Comparison of ENCODE assay signal across 14 mouse cellular contexts in the genomic region with DNA sequence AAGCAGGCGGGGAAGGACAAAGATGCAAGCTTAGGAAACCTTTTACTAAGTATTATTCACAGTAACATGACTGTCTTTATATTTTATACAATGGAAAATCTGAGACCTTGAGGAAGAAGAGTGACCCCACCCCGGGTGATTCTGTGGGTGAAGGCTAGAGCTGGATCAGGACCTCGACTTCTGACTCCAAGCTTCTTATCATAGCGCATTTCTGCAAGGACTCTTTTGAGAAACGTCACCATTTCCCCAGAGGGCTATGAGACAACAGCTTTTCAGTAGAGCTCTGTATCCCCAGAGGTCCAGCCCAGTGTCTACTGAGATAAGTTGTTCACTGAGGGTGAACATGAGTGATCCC.
DNase-seq lines count a peak whose midpoint lies in the region; ATAC-seq and TF ChIP-seq lines count a peak whose summit lies in the region.
"Had no signal": no experiment of that assay in that cellular context is flagged by ENCODE, and none has a peak within 500 bp of the region (broad histone marks: within the 10 kb centered on the region; RNA-seq: fewer than 3 reads in every experiment).

No protein-coding gene starts in this region.

- H3K9ac ChIP-seq in forebrain, embryonic 11.5 days (ENCODE audit: low read length), result no peak overlapping the region
- no peak overlapping the region for H3K9ac ChIP-seq in heart, embryonic 15.5 days
- no peak overlapping the region for H3K9ac ChIP-seq in heart, adult 2 months (ENCODE audit: low read depth, low read length)
- no peak overlapping the region for H3K9ac ChIP-seq in stomach, embryonic 14.5 days (replicated peaks; ENCODE audit: low read depth, low read length)
- H3K9ac ChIP-seq in stomach, postnatal 0 days (ENCODE audit: low read length), result no peak overlapping the region
- H3K9ac ChIP-seq: hindbrain, embryonic 12.5 days; midbrain, embryonic 12.5 days had no signal

- H3ac ChIP-seq in myocyte (ENCODE audit: control insufficient read depth, insufficient read length), result no peak overlapping the region

- no peaks in the 10 kb centered on the region for H3K79me2 ChIP-seq in heart, adult 2 months (replicated peaks; ENCODE audit: control insufficient read depth, insufficient read depth, low read length)
- H3K79me2 ChIP-seq in myocyte (ENCODE audit: control insufficient read depth, insufficient read depth), result no peaks in the 10 kb centered on the region

- H3K4me3 ChIP-seq in forebrain, embryonic 10.5 days, result no peak overlapping the region
- no peak overlapping the region for H3K4me3 ChIP-seq in forebrain, embryonic 11.5 days (ENCODE audit: low read depth, low read length)
- H3K4me3 ChIP-seq in heart, embryonic 15.5 days, result no peak overlapping the region
- H3K4me3 ChIP-seq in heart, adult 2 months, result no peak overlapping the region
- no peak overlapping the region for H3K4me3 ChIP-seq in stomach, embryonic 14.5 days (ENCODE audit: low read depth, low read length)
- no peak overlapping the region for H3K4me3 ChIP-seq in stomach, postnatal 0 days (ENCODE audit: low read depth, low read length)
- H3K4me3 ChIP-seq in myocyte, result no peak overlapping the region
- H3K4me3 ChIP-seq: erythroblast, embryonic 14.5 days; hindbrain, embryonic 12.5 days; midbrain, embryonic 12.5 days had no signal

- intact Hi-C loops in heart, adult 2 months (cut with DNase I), result no loop called here

- no peak for DNase-seq in forebrain, embryonic 10.5 days (ENCODE audit: extremely low spot score, low spot score)
- no peak for DNase-seq in forebrain, embryonic 11.5 days (ENCODE audit: low spot score)
- no peak for DNase-seq in heart, adult 2 months
- no peak for DNase-seq in stomach, postnatal 0 days (ENCODE audit: low spot score)
- no peak for DNase-seq in ovary, postnatal 10 days (ENCODE audit: low spot score)
- DNase-seq: B cell, adult 2 months; kidney, adult 8-10 months; lung, postnatal 10 days had no signal

- peak overlapping the region; percentile 88 for H3K27ac ChIP-seq in forebrain, embryonic 10.5 days
- H3K27ac ChIP-seq in forebrain, embryonic 11.5 days (ENCODE audit: low read depth, low read length), result no peak overlapping the region
- peak overlapping the region; percentile 80 for H3K27ac ChIP-seq in heart, embryonic 15.5 days
- no peak overlapping the region for H3K27ac ChIP-seq in heart, adult 2 months
- H3K27ac ChIP-seq in stomach, embryonic 14.5 days (ENCODE audit: low read length), result peak overlapping the region; percentile 90; the same call in 1 of the 2 replicates
- no peak overlapping the region for H3K27ac ChIP-seq in stomach, postnatal 0 days (replicated peaks)
- H3K27ac ChIP-seq: hindbrain, embryonic 12.5 days; midbrain, embryonic 12.5 days had no signal

- TF ChIP-seq POLR2A in heart, adult 2 months (IDR thresholded peaks at IDR 0.05; ENCODE audit: insufficient read depth, low read depth, low read length), result no peak
- TF ChIP-seq POLR2A in myocyte (IDR thresholded peaks at IDR 0.05; ENCODE audit: insufficient read length, low read depth), result no peak

- 83% methylated on average over 5 of the region's 5 CpGs for WGBS in forebrain, embryonic 10.5 days
- WGBS in forebrain, embryonic 11.5 days, result 75% methylated on average over 5 of the region's 5 CpGs
- 53% methylated on average over 5 of the region's 5 CpGs for WGBS in heart, embryonic 15.5 days
- WGBS in heart, adult 2 months, result 53% methylated on average over 5 of the region's 5 CpGs
- 69% methylated on average over 5 of the region's 5 CpGs for WGBS in stomach, embryonic 14.5 days
- WGBS in stomach, postnatal 0 days, result 57% methylated on average over 5 of the region's 5 CpGs

- no peak for ATAC-seq in forebrain, embryonic 11.5 days (replicated peaks; ENCODE audit: low FRiP score)
- ATAC-seq in heart, embryonic 15.5 days (replicated peaks; ENCODE audit: insufficient number of reproducible peaks, insufficient read depth, low FRiP score, low read depth), result no peak
- ATAC-seq in stomach, embryonic 14.5 days (ENCODE audit: insufficient number of reproducible peaks, insufficient read depth, low FRiP score, low read depth), result no peak
- no peak for ATAC-seq in stomach, postnatal 0 days (ENCODE audit: low FRiP score, low TSS enrichment)

- no peak for TF ChIP-seq CTCF in heart, adult 2 months (IDR thresholded peaks at IDR 0.05)
- no peak for TF ChIP-seq CTCF in stomach, postnatal 0 days (IDR thresholded peaks at IDR 0.05; ENCODE audit: low read depth)

- peaks cover 82% of the 10 kb centered on the region for H3K4me1 ChIP-seq in forebrain, embryonic 10.5 days
- peaks cover 14% of the 10 kb centered on the region for H3K4me1 ChIP-seq in forebrain, embryonic 11.5 days (replicated peaks; ENCODE audit: control insufficient read depth, insufficient read depth, low read length)
- H3K4me1 ChIP-seq in heart, embryonic 15.5 days (replicated peaks), result peaks cover 86% of the 10 kb centered on the region
- H3K4me1 ChIP-seq in heart, adult 2 months (ENCODE audit: control insufficient read depth, insufficient read depth, low read length), result peaks cover 11% of the 10 kb centered on the region
- peaks cover 45% of the 10 kb centered on the region for H3K4me1 ChIP-seq in stomach, embryonic 14.5 days (ENCODE audit: control insufficient read depth, insufficient read depth, low read length)
- H3K4me1 ChIP-seq in stomach, postnatal 0 days (replicated peaks; ENCODE audit: control insufficient read depth, insufficient read depth), result peaks cover 11% of the 10 kb centered on the region

- no peaks in the 10 kb centered on the region for H3K9me3 ChIP-seq in forebrain, embryonic 10.5 days
- no peaks in the 10 kb centered on the region for H3K9me3 ChIP-seq in forebrain, embryonic 11.5 days (ENCODE audit: control insufficient read depth, low read length)
- H3K9me3 ChIP-seq in heart, embryonic 15.5 days (replicated peaks), result no peaks in the 10 kb centered on the region
- no peaks in the 10 kb centered on the region for H3K9me3 ChIP-seq in stomach, embryonic 14.5 days (ENCODE audit: control insufficient read depth, low read depth, low read length)
- H3K9me3 ChIP-seq in stomach, postnatal 0 days (ENCODE audit: control insufficient read depth, low read length), result no peaks in the 10 kb centered on the region
- H3K9me3 ChIP-seq: hindbrain, embryonic 12.5 days; midbrain, embryonic 12.5 days had no signal

- peaks cover 100% of the 10 kb centered on the region for H3K27me3 ChIP-seq in forebrain, embryonic 10.5 days (ENCODE audit: poor library complexity, severe bottlenecking)
- peaks cover 24% of the 10 kb centered on the region; the same call in 1 of the 2 replicates for H3K27me3 ChIP-seq in forebrain, embryonic 11.5 days (ENCODE audit: control insufficient read depth, insufficient read depth, low read length)
- no peaks in the 10 kb centered on the region for H3K27me3 ChIP-seq in heart, embryonic 15.5 days
- H3K27me3 ChIP-seq in heart, adult 2 months (ENCODE audit: control insufficient read depth, insufficient read depth, low read length), result no peaks in the 10 kb centered on the region
- no peaks in the 10 kb centered on the region for H3K27me3 ChIP-seq in stomach, embryonic 14.5 days (ENCODE audit: control insufficient read depth, insufficient read depth, low read length)
- H3K27me3 ChIP-seq in stomach, postnatal 0 days (ENCODE audit: control insufficient read depth, insufficient read depth, low read length), result no peaks in the 10 kb centered on the region
- H3K27me3 ChIP-seq in myocyte (ENCODE audit: control insufficient read depth, insufficient read depth, insufficient read length), result no peaks in the 10 kb centered on the region

- H3K4me2 ChIP-seq in forebrain, embryonic 11.5 days (ENCODE audit: low read depth, low read length, severe bottlenecking), result no peak overlapping the region
- 0 out of 2 replicates have a peak overlapping the region, but pooled peaks have one; percentile 44 for H3K4me2 ChIP-seq in heart, embryonic 15.5 days
- H3K4me2 ChIP-seq in stomach, embryonic 14.5 days (replicated peaks; ENCODE audit: low read depth, low read length), result no peak overlapping the region
- no peak overlapping the region for H3K4me2 ChIP-seq in stomach, postnatal 0 days (replicated peaks; ENCODE audit: low read depth)
- H3K4me2 ChIP-seq in myocyte (ENCODE audit: low read depth), result peak overlapping the region; percentile 61
- H3K4me2 ChIP-seq: hindbrain, embryonic 12.5 days; midbrain, embryonic 12.5 days had no signal

- TF ChIP-seq EP300 in heart, adult 2 months (IDR thresholded peaks at IDR 0.05; ENCODE audit: insufficient read depth, low read depth, low read length), result no peak
- TF ChIP-seq EP300 in stomach, postnatal 0 days (optimal IDR thresholded peaks at IDR 0.05), result no peak

- H3K36me3 ChIP-seq in forebrain, embryonic 10.5 days (replicated peaks), result no peaks in the 10 kb centered on the region
- H3K36me3 ChIP-seq in forebrain, embryonic 11.5 days (ENCODE audit: control insufficient read depth, insufficient read depth, low read length), result no peaks in the 10 kb centered on the region
- H3K36me3 ChIP-seq in heart, embryonic 15.5 days, result no peaks in the 10 kb centered on the region
- H3K36me3 ChIP-seq in heart, adult 2 months (ENCODE audit: control insufficient read depth, insufficient read depth, low read length), result no peaks in the 10 kb centered on the region
- H3K36me3 ChIP-seq in stomach, embryonic 14.5 days (ENCODE audit: control insufficient read depth, insufficient read depth, low read length), result no peaks in the 10 kb centered on the region
- H3K36me3 ChIP-seq in stomach, postnatal 0 days (ENCODE audit: control insufficient read depth, insufficient read depth, low read length), result no peaks in the 10 kb centered on the region
- H3K36me3 ChIP-seq in myocyte (ENCODE audit: control insufficient read depth, insufficient read depth), result no peaks in the 10 kb centered on the region
- H3K36me3 ChIP-seq: hindbrain, embryonic 12.5 days; midbrain, embryonic 12.5 days had no signal

TF ChIP-seq in myocyte, 11 proteins besides CTCF, POLR2A, EP300 and RAD21:
- TF ChIP-seq MYOD1 (IDR thresholded peaks at IDR 0.05; ENCODE audit: control insufficient read depth in 1 of 3, insufficient read length in 2 of 3, low read depth in 2 of 3) (no peak), TCF12 (IDR thresholded peaks at IDR 0.05; ENCODE audit: insufficient read depth, poor library complexity, severe bottlenecking) (no peak), MAX (IDR thresholded peaks at IDR 0.05; ENCODE audit: low read depth) (no peak), MYOG (IDR thresholded peaks at IDR 0.05; ENCODE audit: control insufficient read depth in 1 of 3, insufficient read depth in 1 of 3, insufficient read length in 2 of 3, low read depth in 2 of 3) (no peak), E2F4 (IDR thresholded peaks at IDR 0.05; ENCODE audit: insufficient read depth) (no peak), SRF (IDR thresholded peaks at IDR 0.05; ENCODE audit: control insufficient read depth, insufficient read length, low read depth) (no peak), POLR2AphosphoS2 (IDR thresholded peaks at IDR 0.05; ENCODE audit: insufficient read length, low read depth) (no peak), REST (IDR thresholded peaks at IDR 0.05; ENCODE audit: insufficient read depth, insufficient read length) (no peak), TCF3 (IDR thresholded peaks at IDR 0.05; ENCODE audit: insufficient read length, low read depth) (no peak), CEBPB (IDR thresholded peaks at IDR 0.05; ENCODE audit: insufficient read depth, poor library complexity, severe bottlenecking) (no peak)

Comparison
In these comparisons a context has a peak if more than half of its experiments do, and no peak if none do; other contexts are left out.
1. H3K27ac ChIP-seq: peak in forebrain, embryonic 10.5 days (single experiment), heart, embryonic 15.5 days (single experiment) and stomach, embryonic 14.5 days (single experiment); none in forebrain, embryonic 11.5 days (single experiment), heart, adult 2 months (single experiment) and stomach, postnatal 0 days (single experiment).
2. H3K4me2 ChIP-seq: peak in heart, embryonic 15.5 days (single experiment) and myocyte (single experiment); none in forebrain, embryonic 11.5 days (single experiment), stomach, embryonic 14.5 days (single experiment) and stomach, postnatal 0 days (single experiment).